In genomic region chr14:102524894-102525577, GRCm38 (mm10) we compare ENCODE assay signal across 21 mouse cellular contexts.
"Had no signal": no experiment of that assay in that cellular context is flagged by ENCODE, and none has a peak within 500 bp of the region (broad histone marks: within the 10 kb centered on the region; RNA-seq: fewer than 3 reads in every experiment).

No protein-coding gene starts in this region.

- H3K4me3 ChIP-seq: intestine, embryonic 15.5 days; kidney, embryonic 15.5 days; limb, embryonic 13.5 days; liver, embryonic 12.5 days; liver, embryonic 15.5 days; lung, embryonic 15.5 days; neural tube, embryonic 12.5 days; stomach, embryonic 15.5 days had no signal

- DNase-seq: kidney, adult 11 months; kidney, adult 8-10 months; kidney, postnatal 10 days; kidney, postnatal 36 days; left cerebral cortex, postnatal 4 days; liver; lung, adult 18-20 months; lung, postnatal 10 days; lung, postnatal 36 days; right cerebral cortex, postnatal 25 days; spleen, adult 18-20 months; thymus, postnatal 25 days had no signal

- H3K36me3 ChIP-seq: intestine, embryonic 15.5 days; kidney, embryonic 15.5 days; limb, embryonic 13.5 days; liver, embryonic 12.5 days; liver, embryonic 15.5 days; lung, embryonic 15.5 days; neural tube, embryonic 12.5 days; stomach, embryonic 15.5 days had no signal

- H3K27me3 ChIP-seq: intestine, embryonic 15.5 days; kidney, embryonic 15.5 days; limb, embryonic 13.5 days; liver, embryonic 12.5 days; liver, embryonic 15.5 days; lung, embryonic 15.5 days; neural tube, embryonic 12.5 days; stomach, embryonic 15.5 days had no signal

- H3K4me2 ChIP-seq: intestine, embryonic 15.5 days; kidney, embryonic 15.5 days; limb, embryonic 13.5 days; liver, embryonic 12.5 days; liver, embryonic 15.5 days; lung, embryonic 15.5 days; neural tube, embryonic 12.5 days; stomach, embryonic 15.5 days had no signal

- H3K4me1 ChIP-seq: intestine, embryonic 15.5 days; kidney, embryonic 15.5 days; limb, embryonic 13.5 days; liver, embryonic 12.5 days; liver, embryonic 15.5 days; lung, embryonic 15.5 days; neural tube, embryonic 12.5 days; stomach, embryonic 15.5 days had no signal

- ATAC-seq: hindbrain, embryonic 16.5 days; intestine, embryonic 15.5 days; liver, embryonic 12.5 days had no signal

- H3K9ac ChIP-seq: intestine, embryonic 15.5 days; kidney, embryonic 15.5 days; limb, embryonic 13.5 days; liver, embryonic 12.5 days; liver, embryonic 15.5 days; lung, embryonic 15.5 days; neural tube, embryonic 12.5 days; stomach, embryonic 15.5 days had no signal

- H3K27ac ChIP-seq: intestine, embryonic 15.5 days; kidney, embryonic 15.5 days; limb, embryonic 13.5 days; liver, embryonic 12.5 days; liver, embryonic 15.5 days; lung, embryonic 15.5 days; neural tube, embryonic 12.5 days; stomach, embryonic 15.5 days had no signal

- H3K9me3 ChIP-seq: intestine, embryonic 15.5 days; kidney, embryonic 15.5 days; limb, embryonic 13.5 days; liver, embryonic 12.5 days; liver, embryonic 15.5 days; lung, embryonic 15.5 days; neural tube, embryonic 12.5 days; stomach, embryonic 15.5 days had no signal
